Mouse (Mus musculus) urinary bladder, adult 18-20 months (tissue): ENCODE measurements around the gene Grm6.

Experiments
- DNase-seq, 2 experiments: peaks; one replicate each; pipeline ENCODE4 v3.0.0; 2022; ENCODE audit warnings: low spot score in 2 of 2, mixed read lengths in 2 of 2

The Grm6 gene

DNA sequence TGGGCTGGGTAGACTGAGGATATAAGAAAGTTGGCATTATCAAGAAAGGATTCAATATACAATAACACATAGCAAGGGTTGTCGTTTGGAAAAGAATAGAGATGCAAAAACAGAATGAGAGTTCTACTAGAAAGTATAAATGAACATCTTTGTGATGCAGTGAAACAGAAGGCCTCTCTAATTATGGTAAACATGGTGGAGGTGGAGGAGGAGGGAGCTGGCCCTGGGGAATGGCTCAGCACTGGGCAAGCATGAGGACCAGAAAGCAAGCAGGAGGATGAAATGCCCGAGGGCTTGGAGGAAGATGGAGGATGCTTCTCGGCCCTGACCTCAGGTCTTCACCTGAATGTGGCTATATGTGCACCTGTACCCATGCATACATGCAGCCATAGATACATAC is 64.0 kb downstream of the Grm6 start:
- DNase-seq = no peak
